Mouse (Mus musculus) limb, embryonic 15.5 days (tissue): ENCODE data around the gene Ankrd50. TPM values are rescaled to one million over a fixed set of nuclear protein-coding genes. Genes with fewer than 3 reads are reported as not detected.

Source experiments
- ATAC-seq: fragments of 200-750 bp; cut with Nextera tagmentation; 2 replicates; pipeline ENCODE4 v1.8.0; 2017; ENCODE audit warnings: low read depth, moderate TSS enrichment; ENCODE audit not compliant: insufficient number of reproducible peaks, low FRiP score, low TSS enrichment
- H3K27ac ChIP-seq: fragments of 300-500 bp; sonication (generic); 2 replicates; pipeline ENCODE4 v1.5.1; 2015; ENCODE audit warnings: moderate library complexity, mild to moderate bottlenecking, inconsistent platforms
- H3K27me3 ChIP-seq: fragments of 300-500 bp; sonication (generic); 2 replicates; pipeline ENCODE4 v1.6.1; 2015; ENCODE audit warnings: inconsistent platforms
- H3K36me3 ChIP-seq: fragments of 300-500 bp; sonication (generic); 2 replicates; pipeline ENCODE4 v1.6.1; 2015; ENCODE audit warnings: inconsistent platforms
- H3K4me1 ChIP-seq: fragments of 300-500 bp; sonication (generic); 2 replicates; pipeline ENCODE4 v1.6.1; 2015; ENCODE audit warnings: inconsistent platforms
- H3K4me2 ChIP-seq: fragments of 300-500 bp; sonication (generic); 2 replicates; pipeline ENCODE4 v1.6.1; 2015; ENCODE audit warnings: mild to moderate bottlenecking, inconsistent platforms
- H3K4me3 ChIP-seq: fragments of 300-500 bp; sonication (generic); 2 replicates; pipeline ENCODE4 v1.5.1; 2015; ENCODE audit warnings: mild to moderate bottlenecking, inconsistent platforms
- H3K9ac ChIP-seq: fragments of 300-500 bp; sonication (generic); 2 replicates; pipeline ENCODE4 v1.6.1; 2015; ENCODE audit warnings: inconsistent platforms
- H3K9me3 ChIP-seq: fragments of 300-500 bp; sonication (generic); 2 replicates; pipeline ENCODE4 v1.6.1; 2016; ENCODE audit warnings: inconsistent platforms
- WGBS: fragments of 180-500 bp; shearing (Covaris S2); methylation state at CpG from one replicate; pipeline ENCODE4 v1.1.7; 2015; 5-methylcytosine and 5-hydroxymethylcytosine counted together
- polyA plus RNA-seq: library from polyadenylated mRNA; unstranded; fragments of >200 nt; fragmentation: Nextera tagmentation; extraction: Ambion mirVana; gene quantifications from 2 replicates; pipeline ENCODE4 v1.2.1, GENCODE M21; 2015

Gene Ankrd50
- polyA plus RNA-seq, 1 experiment from 2014 or later, result 23.7 TPM

GRCm38 (mm10) chr3:38463149-38463548, 21.5 kb downstream of the Ankrd50 start:
- no peak for ATAC-seq
- H3K9ac ChIP-seq, result no peak overlapping the region
- peaks cover 16% of the 10 kb centered on the region; the same call in 1 of the 2 replicates for H3K4me1 ChIP-seq
- no peaks in the 10 kb centered on the region for H3K9me3 ChIP-seq
- no peak overlapping the region for H3K4me2 ChIP-seq
- peaks cover 36% of the 10 kb centered on the region for H3K36me3 ChIP-seq
- WGBS, result 87% methylated on average over 2 of the region's 2 CpGs
- H3K27me3 ChIP-seq, result no peaks in the 10 kb centered on the region
- H3K27ac ChIP-seq, result no peak overlapping the region
- no peak overlapping the region for H3K4me3 ChIP-seq

GRCm38 (mm10) chr3:38461742-38462141, 22.9 kb downstream of the Ankrd50 start:
- no peak overlapping the region for H3K27ac ChIP-seq
- no peak overlapping the region for H3K4me2 ChIP-seq
- H3K4me3 ChIP-seq, result no peak overlapping the region
- no peaks in the 10 kb centered on the region for H3K27me3 ChIP-seq
- H3K36me3 ChIP-seq, result peaks cover 44% of the 10 kb centered on the region
- no peaks in the 10 kb centered on the region for H3K9me3 ChIP-seq
- no peak overlapping the region for H3K9ac ChIP-seq
- no peak for ATAC-seq
- WGBS, result 67% methylated on average over 2 of the region's 2 CpGs
- peaks cover 10% of the 10 kb centered on the region; the same call in 1 of the 2 replicates for H3K4me1 ChIP-seq

- H3K36me3 ChIP-seq, result peaks cover 59% of the 10 kb centered on the region
- H3K4me2 ChIP-seq, result no peak overlapping the region
- no peak overlapping the region for H3K4me3 ChIP-seq
- H3K9ac ChIP-seq, result no peak overlapping the region
- no peaks in the 10 kb centered on the region for H3K27me3 ChIP-seq
- 88% methylated on average over 4 of the region's 4 CpGs for WGBS
- ATAC-seq, result no peak
- H3K4me1 ChIP-seq, result peaks cover 10% of the 10 kb centered on the region; the same call in 1 of the 2 replicates
- no peaks in the 10 kb centered on the region for H3K9me3 ChIP-seq
- no peak overlapping the region for H3K27ac ChIP-seq
Measured at GRCm38 (mm10) chr3:38460250-38460624, 24.4 kb downstream of the Ankrd50 start.

GRCm38 (mm10) chr3:38459507-38460249, 25.0 kb downstream of the Ankrd50 start:
- no peak for ATAC-seq
- Histone ChIP-seq H3K27me3 (no peaks in the 10 kb centered on the region), H3K9me3 (no peaks in the 10 kb centered on the region), H3K4me2 (no peak overlapping the region), H3K4me3 (no peak overlapping the region), H3K27ac (no peak overlapping the region), H3K36me3 (peaks cover 65% of the 10 kb centered on the region), H3K4me1 (peaks cover 10% of the 10 kb centered on the region; the same call in 1 of the 2 replicates), H3K9ac (no peak overlapping the region)
- WGBS, result 67% methylated on average over 5 of the region's 5 CpGs

- H3K27me3 ChIP-seq, result no peaks in the 10 kb centered on the region
- H3K27ac ChIP-seq, result no peak overlapping the region
- H3K4me1 ChIP-seq, result peaks cover 10% of the 10 kb centered on the region; the same call in 1 of the 2 replicates
- H3K4me3 ChIP-seq, result no peak overlapping the region
- no peak overlapping the region for H3K4me2 ChIP-seq
- H3K9ac ChIP-seq, result no peak overlapping the region
- WGBS, result 93% methylated on average over 14 of the region's 14 CpGs
- no peaks in the 10 kb centered on the region for H3K9me3 ChIP-seq
- peaks cover 66% of the 10 kb centered on the region for H3K36me3 ChIP-seq
- no peak for ATAC-seq
Measured at GRCm38 (mm10) chr3:38457041-38457440, 27.6 kb downstream of the Ankrd50 start.

GRCm38 (mm10) chr3:38452199-38452598, 32.4 kb downstream of the Ankrd50 start:
- peaks cover 58% of the 10 kb centered on the region for H3K36me3 ChIP-seq
- H3K9me3 ChIP-seq, result no peaks in the 10 kb centered on the region
- 63% methylated on average over 9 of the region's 9 CpGs for WGBS
- H3K27me3 ChIP-seq, result no peaks in the 10 kb centered on the region
- no peak overlapping the region for H3K4me3 ChIP-seq
- ATAC-seq, result no peak
- no peak overlapping the region for H3K4me2 ChIP-seq
- H3K4me1 ChIP-seq, result no peaks in the 10 kb centered on the region
- no peak overlapping the region for H3K9ac ChIP-seq
- H3K27ac ChIP-seq, result no peak overlapping the region

GRCm38 (mm10) chr3:38446586-38446985, 38.1 kb downstream of the Ankrd50 start:
- Histone ChIP-seq H3K36me3 (peaks cover 13% of the 10 kb centered on the region), H3K9me3 (no peaks in the 10 kb centered on the region), H3K4me3 (no peak overlapping the region), H3K27ac (no peak overlapping the region), H3K9ac (no peak overlapping the region), H3K4me2 (no peak overlapping the region), H3K4me1 (no peaks in the 10 kb centered on the region), H3K27me3 (no peaks in the 10 kb centered on the region)
- 92% methylated on average over 9 of the region's 9 CpGs for WGBS
- ATAC-seq, result no peak

GRCm38 (mm10) chr3:38443875-38444274, 40.8 kb downstream of the Ankrd50 start:
- Histone ChIP-seq H3K36me3 (no peaks in the 10 kb centered on the region), H3K4me3 (no peak overlapping the region), H3K4me1 (no peaks in the 10 kb centered on the region), H3K4me2 (no peak overlapping the region), H3K9ac (no peak overlapping the region), H3K9me3 (no peaks in the 10 kb centered on the region), H3K27me3 (no peaks in the 10 kb centered on the region), H3K27ac (no peak overlapping the region)
- no peak for ATAC-seq
- 61% methylated on average over 4 of the region's 4 CpGs for WGBS

- H3K4me1 ChIP-seq, result no peaks in the 10 kb centered on the region
- ATAC-seq, result no peak
- WGBS, result 55% methylated on average over 7 of the region's 7 CpGs
Measured at GRCm38 (mm10) chr3:38440564-38440991, 44.1 kb downstream of the Ankrd50 start.

GRCm38 (mm10) chr3:38436596-38436995, 48.0 kb downstream of the Ankrd50 start:
- H3K27ac ChIP-seq, result no peak overlapping the region
- ATAC-seq, result no peak
- no peaks in the 10 kb centered on the region for H3K9me3 ChIP-seq
- H3K9ac ChIP-seq, result no peak overlapping the region
- no peaks in the 10 kb centered on the region for H3K36me3 ChIP-seq
- WGBS, result 83% methylated on average over 3 of the region's 3 CpGs
- H3K4me2 ChIP-seq, result no peak overlapping the region
- no peak overlapping the region for H3K4me3 ChIP-seq
- H3K27me3 ChIP-seq, result no peaks in the 10 kb centered on the region
- no peaks in the 10 kb centered on the region for H3K4me1 ChIP-seq

More at GRCm38 (mm10) chr3:38440564-38440991, 44.1 kb downstream of the Ankrd50 start:
- no peaks in the 10 kb centered on the region for H3K27me3 ChIP-seq
- H3K9ac ChIP-seq, result no peak overlapping the region
- H3K36me3 ChIP-seq, result no peaks in the 10 kb centered on the region
- no peak overlapping the region for H3K4me3 ChIP-seq
- H3K9me3 ChIP-seq, result no peaks in the 10 kb centered on the region
- no peak overlapping the region for H3K4me2 ChIP-seq
- H3K27ac ChIP-seq, result no peak overlapping the region

- no peaks in the 10 kb centered on the region for H3K9me3 ChIP-seq
- 89% methylated on average over 6 of the region's 6 CpGs for WGBS
- no peaks in the 10 kb centered on the region for H3K36me3 ChIP-seq
- H3K4me1 ChIP-seq, result no peaks in the 10 kb centered on the region
- no peak overlapping the region for H3K4me3 ChIP-seq
- H3K9ac ChIP-seq, result no peak overlapping the region
- no peaks in the 10 kb centered on the region for H3K27me3 ChIP-seq
- H3K4me2 ChIP-seq, result no peak overlapping the region
- H3K27ac ChIP-seq, result no peak overlapping the region
- no peak for ATAC-seq
Measured at GRCm38 (mm10) chr3:38435828-38436227, 48.8 kb downstream of the Ankrd50 start.

GRCm38 (mm10) chr3:38434486-38434885, 50.2 kb downstream of the Ankrd50 start:
- Histone ChIP-seq H3K9me3 (no peaks in the 10 kb centered on the region), H3K9ac (no peak overlapping the region), H3K4me1 (no peaks in the 10 kb centered on the region), H3K27ac (no peak overlapping the region), H3K4me3 (no peak overlapping the region), H3K27me3 (no peaks in the 10 kb centered on the region), H3K4me2 (no peak overlapping the region), H3K36me3 (no peaks in the 10 kb centered on the region)
- ATAC-seq, result no peak
- WGBS, result 91% methylated on average over 2 of the region's 2 CpGs
